Mouse (Mus musculus): Measurements from ENCODE around the gene Podxl. TPM values are rescaled to one million over a fixed set of nuclear protein-coding genes. Genes with fewer than 3 reads are reported as not detected.

Podxl gene
- polyA plus RNA-seq, 1 experiment from 2014 or later: 10.8 TPM

GRCm38 (mm10) chr6:31537193-31537592, 26.6 kb downstream of the Podxl start:
- Histone ChIP-seq H3K4me2 (ENCODE audit: low read depth) (no peak overlapping the region), H3K4me1 (ENCODE audit: control insufficient read depth, insufficient read depth, low read length) (no peaks in the 10 kb centered on the region), H3K27me3 (ENCODE audit: control insufficient read depth, insufficient read depth, low read length) (no peaks in the 10 kb centered on the region), H3K9ac (ENCODE audit: low read length) (no peak overlapping the region), H3K27ac (ENCODE audit: low read depth, low read length) (no peak overlapping the region), H3K4me3 (ENCODE audit: low read depth, low read length) (no peak overlapping the region), H3K9me3 (ENCODE audit: control insufficient read depth, low read length) (no peaks in the 10 kb centered on the region), H3K36me3 (ENCODE audit: control insufficient read depth, insufficient read depth, low read length) (no peaks in the 10 kb centered on the region)
- ATAC-seq (ENCODE audit: insufficient read depth, low FRiP score, low TSS enrichment): no peak
- 84% methylated on average over 4 of the region's 4 CpGs for WGBS
- no peak for DNase-seq (ENCODE audit: low spot score)

- 94% methylated on average over 5 of the region's 5 CpGs for WGBS
- no peak overlapping the region for H3K4me2 ChIP-seq (ENCODE audit: low read depth)
- DNase-seq (ENCODE audit: low spot score) (no peak), ATAC-seq (ENCODE audit: insufficient read depth, low FRiP score, low TSS enrichment) (no peak)
- no peaks in the 10 kb centered on the region for H3K9me3 ChIP-seq (ENCODE audit: control insufficient read depth, low read length)
- no peaks in the 10 kb centered on the region for H3K4me1 ChIP-seq (ENCODE audit: control insufficient read depth, insufficient read depth, low read length)
- no peak overlapping the region for H3K4me3 ChIP-seq (ENCODE audit: low read depth, low read length)
- H3K27me3 ChIP-seq (ENCODE audit: control insufficient read depth, insufficient read depth, low read length): no peaks in the 10 kb centered on the region
- no peak overlapping the region for H3K27ac ChIP-seq (ENCODE audit: low read depth, low read length)
- H3K9ac ChIP-seq (ENCODE audit: low read length): no peak overlapping the region
- no peaks in the 10 kb centered on the region for H3K36me3 ChIP-seq (ENCODE audit: control insufficient read depth, insufficient read depth, low read length)
Observed at GRCm38 (mm10) chr6:31534705-31535104, 29.1 kb downstream of the Podxl start.

- Histone ChIP-seq H3K4me3 (ENCODE audit: low read depth, low read length) (no peak overlapping the region), H3K27me3 (ENCODE audit: control insufficient read depth, insufficient read depth, low read length) (no peaks in the 10 kb centered on the region), H3K9me3 (ENCODE audit: control insufficient read depth, low read length) (no peaks in the 10 kb centered on the region), H3K4me1 (ENCODE audit: control insufficient read depth, insufficient read depth, low read length) (no peaks in the 10 kb centered on the region), H3K36me3 (ENCODE audit: control insufficient read depth, insufficient read depth, low read length) (no peaks in the 10 kb centered on the region), H3K27ac (ENCODE audit: low read depth, low read length) (no peak overlapping the region), H3K9ac (ENCODE audit: low read length) (no peak overlapping the region), H3K4me2 (ENCODE audit: low read depth) (no peak overlapping the region)
- WGBS: 91% methylated on average over 3 of the region's 3 CpGs
- ATAC-seq (ENCODE audit: insufficient read depth, low FRiP score, low TSS enrichment) (no peak), DNase-seq (ENCODE audit: low spot score) (no peak)
Observed at GRCm38 (mm10) chr6:31531880-31532279, 31.9 kb downstream of the Podxl start.

DNA sequence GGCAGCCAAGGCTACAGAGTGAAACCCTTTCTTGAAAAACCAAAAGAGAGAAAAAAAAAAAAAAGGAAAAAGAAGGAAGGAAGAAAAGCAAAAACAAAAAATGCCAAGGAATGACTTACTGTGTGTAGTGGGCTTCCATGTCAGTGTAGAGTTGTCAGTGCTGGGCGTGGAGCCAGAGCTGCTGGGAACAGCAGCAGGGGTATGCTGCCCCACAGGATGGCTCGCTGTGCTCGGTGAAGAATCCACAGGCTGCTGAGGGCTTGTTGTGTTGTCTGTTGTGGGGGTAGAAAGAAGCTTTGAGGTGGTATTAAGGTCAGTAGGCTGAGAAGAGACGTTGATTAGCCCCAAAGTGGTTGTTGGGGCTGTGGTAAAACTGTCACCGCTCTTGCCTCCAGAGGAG, 35.4 kb downstream of the Podxl start:
- Histone ChIP-seq H3K4me3 (ENCODE audit: low read depth, low read length) (no peak overlapping the region), H3K27ac (ENCODE audit: low read depth, low read length) (no peak overlapping the region), H3K27me3 (ENCODE audit: control insufficient read depth, insufficient read depth, low read length) (no peaks in the 10 kb centered on the region), H3K4me1 (ENCODE audit: control insufficient read depth, insufficient read depth, low read length) (no peaks in the 10 kb centered on the region), H3K4me2 (ENCODE audit: low read depth) (no peak overlapping the region), H3K9ac (ENCODE audit: low read length) (no peak overlapping the region), H3K36me3 (ENCODE audit: control insufficient read depth, insufficient read depth, low read length) (no peaks in the 10 kb centered on the region), H3K9me3 (ENCODE audit: control insufficient read depth, low read length) (no peaks in the 10 kb centered on the region)
- DNase-seq (ENCODE audit: low spot score): no peak
- WGBS: 74% methylated on average over 5 of the region's 5 CpGs
- ATAC-seq (ENCODE audit: insufficient read depth, low FRiP score, low TSS enrichment): no peak

DNA sequence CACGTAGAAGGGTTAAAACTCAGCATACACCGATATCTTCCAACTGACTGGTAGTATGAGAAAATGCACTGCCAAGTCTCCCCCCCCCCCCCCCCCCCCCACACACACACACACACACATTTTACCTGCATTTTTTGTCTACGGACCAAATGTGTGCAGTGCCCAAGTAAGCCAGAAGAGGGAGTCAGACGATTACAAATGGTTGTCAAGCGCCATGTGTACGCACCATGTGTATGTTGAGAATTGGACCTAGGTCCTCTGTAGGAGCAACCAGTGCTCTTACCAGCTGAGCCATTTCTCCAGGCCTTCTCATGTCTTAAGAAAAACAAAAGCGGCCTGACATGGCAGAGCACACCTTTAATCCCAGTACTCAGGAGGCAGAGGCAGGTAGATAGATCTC, 35.9 kb downstream of the Podxl start:
- ATAC-seq (ENCODE audit: insufficient read depth, low FRiP score, low TSS enrichment): no peak
- H3K4me1 ChIP-seq (ENCODE audit: control insufficient read depth, insufficient read depth, low read length): no peaks in the 10 kb centered on the region

GRCm38 (mm10) chr6:31526929-31527328, 36.9 kb downstream of the Podxl start:
- H3K36me3 ChIP-seq (ENCODE audit: control insufficient read depth, insufficient read depth, low read length): no peaks in the 10 kb centered on the region
- DNase-seq (ENCODE audit: low spot score): peak; percentile 8
- no peak for ATAC-seq (ENCODE audit: insufficient read depth, low FRiP score, low TSS enrichment)
- H3K4me3 ChIP-seq (ENCODE audit: low read depth, low read length): no peak overlapping the region
- no peaks in the 10 kb centered on the region for H3K9me3 ChIP-seq (ENCODE audit: control insufficient read depth, low read length)
- no peaks in the 10 kb centered on the region for H3K4me1 ChIP-seq (ENCODE audit: control insufficient read depth, insufficient read depth, low read length)
- H3K27me3 ChIP-seq (ENCODE audit: control insufficient read depth, insufficient read depth, low read length): no peaks in the 10 kb centered on the region
- H3K9ac ChIP-seq (ENCODE audit: low read length): no peak overlapping the region
- no peak overlapping the region for H3K27ac ChIP-seq (ENCODE audit: low read depth, low read length)
- H3K4me2 ChIP-seq (ENCODE audit: low read depth): no peak overlapping the region
- WGBS: 97% methylated on average over 5 of the region's 5 CpGs

More for the DNA sequence above, 35.9 kb downstream of the Podxl start:
- Histone ChIP-seq H3K27ac (ENCODE audit: low read depth, low read length) (no peak overlapping the region), H3K4me3 (ENCODE audit: low read depth, low read length) (no peak overlapping the region), H3K9ac (ENCODE audit: low read length) (no peak overlapping the region), H3K27me3 (ENCODE audit: control insufficient read depth, insufficient read depth, low read length) (no peaks in the 10 kb centered on the region), H3K4me2 (ENCODE audit: low read depth) (no peak overlapping the region), H3K9me3 (ENCODE audit: control insufficient read depth, low read length) (no peaks in the 10 kb centered on the region), H3K36me3 (ENCODE audit: control insufficient read depth, insufficient read depth, low read length) (no peaks in the 10 kb centered on the region)
- 71% methylated on average over 7 of the region's 7 CpGs for WGBS
- peak; percentile 65 for DNase-seq (ENCODE audit: low spot score)

- Histone ChIP-seq H3K36me3 (ENCODE audit: control insufficient read depth, insufficient read depth, low read length) (no peaks in the 10 kb centered on the region), H3K9me3 (ENCODE audit: control insufficient read depth, low read length) (no peaks in the 10 kb centered on the region), H3K9ac (ENCODE audit: low read length) (no peak overlapping the region), H3K4me3 (ENCODE audit: low read depth, low read length) (no peak overlapping the region), H3K4me2 (ENCODE audit: low read depth) (no peak overlapping the region), H3K27ac (ENCODE audit: low read depth, low read length) (no peak overlapping the region), H3K4me1 (ENCODE audit: control insufficient read depth, insufficient read depth, low read length) (no peaks in the 10 kb centered on the region), H3K27me3 (ENCODE audit: control insufficient read depth, insufficient read depth, low read length) (no peaks in the 10 kb centered on the region)
- DNase-seq (ENCODE audit: low spot score) (peak; percentile 77), ATAC-seq (ENCODE audit: insufficient read depth, low FRiP score, low TSS enrichment) (peak; percentile 53; the same call in 1 of the 2 replicates)
- 69% methylated on average over 6 of the region's 6 CpGs for WGBS
Observed at GRCm38 (mm10) chr6:31525231-31525900, 38.4 kb downstream of the Podxl start.

- no peaks in the 10 kb centered on the region for H3K4me1 ChIP-seq (ENCODE audit: control insufficient read depth, insufficient read depth, low read length)
- 88% methylated on average over 8 of the region's 8 CpGs for WGBS
- H3K4me3 ChIP-seq (ENCODE audit: low read depth, low read length): no peak overlapping the region
- no peak overlapping the region for H3K27ac ChIP-seq (ENCODE audit: low read depth, low read length)
- no peaks in the 10 kb centered on the region for H3K27me3 ChIP-seq (ENCODE audit: control insufficient read depth, insufficient read depth, low read length)
- H3K4me2 ChIP-seq (ENCODE audit: low read depth): no peak overlapping the region
- no peaks in the 10 kb centered on the region for H3K36me3 ChIP-seq (ENCODE audit: control insufficient read depth, insufficient read depth, low read length)
- DNase-seq (ENCODE audit: low spot score) (no peak), ATAC-seq (ENCODE audit: insufficient read depth, low FRiP score, low TSS enrichment) (no peak)
- H3K9ac ChIP-seq (ENCODE audit: low read length): no peak overlapping the region
- H3K9me3 ChIP-seq (ENCODE audit: control insufficient read depth, low read length): no peaks in the 10 kb centered on the region
Observed at GRCm38 (mm10) chr6:31524647-31525046, 39.1 kb downstream of the Podxl start.

DNA sequence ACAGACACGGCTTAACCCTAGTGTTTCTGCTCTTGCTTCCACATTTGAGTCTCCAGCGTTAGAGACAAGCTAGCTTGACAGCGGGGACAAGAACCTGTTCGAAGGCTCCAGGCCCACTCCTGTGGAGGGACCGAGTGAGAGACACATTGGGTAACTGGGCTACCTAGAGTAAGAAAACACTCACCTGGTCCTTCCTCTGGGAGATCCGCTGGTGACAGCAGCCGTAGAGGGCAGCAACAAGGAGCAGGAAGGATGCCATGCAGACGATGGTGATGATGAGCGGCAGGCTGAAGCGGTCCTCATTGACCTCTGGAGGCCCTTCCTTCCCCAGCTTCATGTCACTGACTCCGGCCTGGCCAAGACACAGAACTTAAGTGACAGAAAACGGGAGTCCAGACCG, 39.7 kb downstream of the Podxl start:
- no peak for ATAC-seq (ENCODE audit: insufficient read depth, low FRiP score, low TSS enrichment)
- H3K4me2 ChIP-seq (ENCODE audit: low read depth): no peak overlapping the region
- no peaks in the 10 kb centered on the region for H3K4me1 ChIP-seq (ENCODE audit: control insufficient read depth, insufficient read depth, low read length)
- no peak overlapping the region for H3K9ac ChIP-seq (ENCODE audit: low read length)
- no peaks in the 10 kb centered on the region for H3K9me3 ChIP-seq (ENCODE audit: control insufficient read depth, low read length)
- DNase-seq (ENCODE audit: low spot score): no peak
- H3K27ac ChIP-seq (ENCODE audit: low read depth, low read length): no peak overlapping the region
- no peaks in the 10 kb centered on the region for H3K36me3 ChIP-seq (ENCODE audit: control insufficient read depth, insufficient read depth, low read length)
- H3K4me3 ChIP-seq (ENCODE audit: low read depth, low read length): no peak overlapping the region
- 98% methylated on average over 13 of the region's 13 CpGs for WGBS
- no peaks in the 10 kb centered on the region for H3K27me3 ChIP-seq (ENCODE audit: control insufficient read depth, insufficient read depth, low read length)

Measured in neural tube, embryonic 11.5 days (tissue).